Mouse (Mus musculus) cerebellum, adult 11 months (tissue): ENCODE measurements around the gene Ttyh1.

Source experiments
- DNase-seq: peaks from one replicate; pipeline ENCODE4 v3.0.0; 2022

The Ttyh1 gene

DNA sequence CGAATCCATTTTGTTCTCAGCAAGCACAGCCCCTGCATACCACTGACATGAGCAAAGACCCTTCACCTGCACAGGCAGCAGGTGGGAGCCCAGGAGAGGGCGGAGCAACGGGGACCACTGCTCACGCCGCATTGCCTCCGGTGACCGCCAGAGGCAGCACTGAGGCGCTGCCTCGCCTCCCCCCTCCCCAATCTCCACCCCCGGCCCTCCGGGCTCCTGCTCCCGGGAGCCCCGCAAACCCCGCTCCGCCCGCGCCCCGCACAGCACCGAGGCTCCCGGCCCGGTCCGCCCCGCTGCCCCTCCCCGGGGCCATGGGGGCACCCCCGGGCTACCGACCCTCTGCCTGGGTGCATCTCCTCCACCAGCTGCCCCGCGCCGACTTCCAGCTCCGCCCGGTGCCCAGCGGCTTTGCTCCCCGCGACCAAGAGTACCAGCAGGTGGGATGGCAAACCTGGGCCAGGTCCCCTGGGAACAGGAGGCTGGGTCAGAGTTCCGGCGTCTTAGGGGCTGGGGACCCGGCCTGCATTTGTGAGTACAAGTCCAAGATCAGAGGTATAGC, at the start of gene Ttyh1:
Gene Ttyh1, plus strand, starts transcription at position 65 of the 559 bp plus-strand sequence.
- DNase-seq = peak; percentile 75

DNA sequence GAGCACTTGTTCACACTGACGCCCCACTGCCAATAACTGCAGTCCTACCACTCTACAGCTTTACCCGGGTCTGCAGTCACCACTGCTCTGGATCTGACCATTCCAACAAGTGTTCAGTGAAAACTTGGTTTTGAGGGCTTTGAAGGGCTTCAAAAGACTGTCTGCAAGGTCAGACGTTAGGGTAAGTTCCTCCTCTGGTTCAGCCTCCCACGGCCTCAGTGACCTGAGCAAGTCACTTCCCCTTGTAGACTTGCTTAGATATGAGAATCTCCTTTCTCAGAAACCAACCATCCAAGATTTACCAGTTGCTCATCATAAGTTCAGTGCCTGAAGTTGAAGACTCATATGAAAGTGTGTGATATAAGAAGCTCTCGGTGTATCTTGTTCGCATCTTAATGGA, 48.1 kb upstream of the Ttyh1 start:
- DNase-seq = no peak

DNA sequence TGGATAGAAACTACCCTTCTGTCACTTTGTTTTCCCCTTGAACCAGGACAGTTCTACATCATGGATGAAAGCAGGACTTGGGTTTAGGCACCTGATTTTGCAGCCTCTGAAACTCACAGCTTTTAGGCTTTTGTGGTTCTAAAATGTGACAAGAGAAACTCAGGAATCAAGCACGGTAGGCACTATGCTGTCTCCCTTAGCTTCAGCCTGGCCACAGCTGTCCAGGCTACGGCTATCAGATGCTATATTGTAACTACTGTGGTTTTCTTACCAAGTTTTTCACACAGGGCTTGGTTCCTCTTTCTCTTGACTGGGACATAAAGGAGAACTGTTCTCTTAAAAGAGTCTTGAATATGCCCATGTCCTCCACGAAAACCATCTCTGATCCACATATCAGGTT, 46.1 kb upstream of the Ttyh1 start:
- no peak for DNase-seq

DNA sequence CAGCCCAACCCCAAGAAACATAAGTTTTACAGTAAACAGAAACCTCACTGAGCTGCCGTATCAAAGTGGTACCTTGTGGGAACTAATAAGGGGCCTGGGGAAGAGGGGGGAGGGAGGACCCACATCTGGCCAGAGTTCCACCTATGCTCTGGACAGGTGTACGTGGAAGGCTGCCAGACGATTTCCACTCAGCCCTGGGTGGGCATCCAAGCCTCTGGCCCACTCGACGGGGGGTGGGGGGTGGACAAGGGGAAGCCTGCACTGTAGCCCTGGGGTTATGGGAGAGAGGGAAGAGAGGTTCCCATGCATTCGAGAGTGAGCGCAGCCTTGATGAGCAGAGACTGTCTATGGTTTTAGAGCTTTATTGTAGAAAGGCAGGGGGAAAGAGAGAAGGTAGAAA, 39.7 kb upstream of the Ttyh1 start:
- no peak for DNase-seq

DNA sequence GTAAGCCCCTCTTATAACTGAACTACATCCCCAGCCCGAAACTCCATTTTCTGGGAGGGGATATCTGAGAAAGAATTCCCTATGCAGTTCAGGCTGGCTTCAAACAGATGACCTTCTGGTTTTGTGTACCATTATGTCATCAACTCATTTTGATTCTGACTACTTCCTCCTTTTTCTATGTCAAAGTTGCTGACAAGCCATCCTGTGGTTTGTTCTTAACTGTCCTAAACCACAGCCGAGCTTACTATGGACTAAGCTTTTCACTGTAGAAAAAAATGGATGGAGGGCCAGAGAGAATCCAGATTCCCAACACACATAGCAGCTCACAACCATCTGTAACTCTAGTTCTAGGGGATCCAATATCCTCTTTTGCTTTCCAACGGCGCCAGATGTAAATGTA, 38.7 kb upstream of the Ttyh1 start:
- no peak for DNase-seq

DNA sequence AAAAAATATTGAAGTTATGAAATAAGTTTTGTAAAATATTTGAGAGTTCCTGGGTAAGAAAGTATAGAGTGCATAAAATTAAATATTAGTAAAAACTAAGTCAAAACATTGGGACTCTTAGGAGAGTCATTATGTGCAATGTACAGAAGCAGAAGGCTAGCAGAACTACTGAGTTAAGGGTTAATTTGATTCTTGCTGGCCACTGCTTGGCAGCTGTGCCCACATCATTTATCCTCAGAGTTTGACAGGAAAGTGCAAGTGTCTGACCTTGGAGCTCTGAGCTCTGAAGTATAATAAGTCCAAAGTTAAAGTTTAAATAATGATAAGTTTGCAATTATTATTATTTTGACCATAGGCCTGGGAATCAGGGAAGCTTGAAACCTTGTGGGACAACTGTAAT, 37.5 kb upstream of the Ttyh1 start:
- no peak for DNase-seq

DNA sequence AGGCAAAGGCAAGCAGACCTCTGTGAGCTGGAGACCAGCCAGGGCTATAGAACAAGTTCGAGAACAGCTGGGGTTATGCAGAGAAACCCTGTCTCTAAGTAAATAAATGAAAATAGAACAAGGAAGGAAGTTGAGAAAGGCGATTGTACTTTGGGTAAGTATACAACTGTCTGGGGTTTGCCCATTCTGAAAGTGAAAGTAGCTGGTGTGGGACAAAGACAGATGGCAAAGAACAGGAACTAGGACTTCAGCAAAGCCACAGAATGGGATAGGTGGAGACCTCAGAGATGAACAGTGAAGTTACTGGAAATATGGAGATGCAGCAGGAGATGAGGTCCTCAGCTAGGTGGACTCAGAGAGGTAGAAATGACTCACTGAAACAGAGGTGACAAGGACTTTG, 36.4 kb upstream of the Ttyh1 start:
- DNase-seq = no peak

DNA sequence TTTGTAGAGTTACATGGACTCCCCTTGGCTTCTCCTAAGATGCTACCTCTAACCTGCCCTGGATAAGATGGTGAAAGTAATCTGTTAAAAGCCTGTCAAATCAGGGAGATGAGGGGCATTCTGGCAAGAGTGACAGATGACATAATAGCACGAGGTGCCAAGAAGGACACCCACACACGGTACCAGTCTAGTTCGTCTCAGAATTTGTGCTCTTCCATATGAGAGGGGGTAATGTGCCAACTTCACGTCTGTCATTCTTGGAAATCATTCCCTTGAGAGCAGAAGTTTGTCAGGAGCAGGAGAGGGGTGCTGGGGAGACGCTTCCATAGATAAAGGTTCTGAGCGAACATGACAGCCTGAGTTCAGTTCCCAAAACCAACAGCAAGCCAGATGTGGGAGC, 35.0 kb upstream of the Ttyh1 start:
- DNase-seq = no peak

DNA sequence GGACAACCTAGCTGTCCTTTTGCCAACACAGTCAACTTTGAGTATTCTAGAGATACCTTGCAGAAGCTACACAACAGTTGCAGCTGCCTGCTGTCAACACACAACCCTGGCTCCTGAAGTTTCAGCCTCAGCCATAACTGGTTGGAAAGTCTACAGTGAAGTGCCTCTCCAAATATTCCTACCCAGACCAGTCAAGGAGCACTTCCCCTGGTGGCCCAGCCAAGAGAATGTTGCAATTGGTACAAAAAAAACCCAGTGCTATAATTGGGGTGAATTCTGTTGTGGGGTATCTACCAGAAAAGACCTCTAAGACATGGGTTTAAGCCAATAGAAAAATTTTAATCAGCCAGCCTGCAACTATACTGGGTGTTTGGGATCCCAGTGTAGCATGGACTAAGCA, 33.6 kb upstream of the Ttyh1 start:
- DNase-seq = no peak

DNA sequence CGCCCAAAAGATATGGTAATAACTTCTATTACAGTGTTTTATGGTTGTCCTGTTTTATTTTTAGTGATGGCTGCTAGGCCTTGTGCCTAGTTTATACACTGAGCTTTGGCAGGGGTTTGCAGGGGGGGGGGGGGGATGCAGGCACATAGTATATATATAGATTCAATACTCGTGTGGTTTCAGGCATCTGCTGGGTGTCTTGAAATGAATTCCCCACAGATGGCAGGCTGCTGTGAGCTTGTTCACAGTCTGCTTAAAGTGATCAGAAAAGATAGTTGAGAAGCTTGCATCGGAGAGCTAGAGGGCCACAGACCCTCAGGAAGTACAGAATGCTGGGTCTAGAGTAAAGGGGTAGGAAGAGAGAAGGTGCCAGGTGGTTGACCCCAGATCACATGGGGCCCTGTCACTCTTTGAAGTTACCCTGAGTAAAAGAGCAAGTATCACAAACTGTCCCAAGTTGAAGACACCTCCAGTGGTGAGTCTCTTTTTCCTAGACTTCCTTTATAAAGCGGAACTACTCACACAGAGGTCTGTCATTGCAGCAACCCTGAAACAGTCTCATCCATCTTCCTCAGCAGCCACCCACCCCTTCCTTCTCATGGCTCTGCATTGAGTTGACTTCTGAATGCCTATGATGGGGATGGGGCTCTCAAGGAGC, 31.8 kb upstream of the Ttyh1 start:
- DNase-seq = no peak

DNA sequence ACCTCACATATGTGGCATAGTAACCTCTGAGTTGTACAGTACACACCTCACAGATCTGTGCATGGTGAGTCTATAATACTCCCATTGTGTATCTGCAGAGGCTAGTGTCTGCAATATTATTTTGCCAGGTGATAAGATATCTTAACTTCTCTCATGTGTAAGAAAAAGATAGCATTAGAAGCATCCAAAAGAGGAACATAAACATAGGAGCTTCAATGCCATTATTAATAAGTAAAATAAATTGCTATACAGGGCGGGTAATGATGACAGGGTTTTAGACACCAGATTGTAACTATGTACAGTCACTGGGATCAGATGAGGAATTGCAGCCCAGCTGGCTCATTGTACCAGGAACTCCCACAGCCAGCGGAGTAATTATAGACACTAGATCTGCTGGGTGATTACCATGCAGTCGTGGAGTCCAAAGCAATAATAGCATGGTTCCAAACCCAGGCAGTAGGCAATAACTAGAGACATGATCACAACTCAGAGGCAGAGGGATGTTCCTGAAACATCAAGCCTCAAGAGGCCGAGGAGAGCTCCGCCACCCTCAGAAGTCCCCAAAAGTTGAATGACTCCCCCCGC, 31.2 kb upstream of the Ttyh1 start:
- DNase-seq = no peak

DNA sequence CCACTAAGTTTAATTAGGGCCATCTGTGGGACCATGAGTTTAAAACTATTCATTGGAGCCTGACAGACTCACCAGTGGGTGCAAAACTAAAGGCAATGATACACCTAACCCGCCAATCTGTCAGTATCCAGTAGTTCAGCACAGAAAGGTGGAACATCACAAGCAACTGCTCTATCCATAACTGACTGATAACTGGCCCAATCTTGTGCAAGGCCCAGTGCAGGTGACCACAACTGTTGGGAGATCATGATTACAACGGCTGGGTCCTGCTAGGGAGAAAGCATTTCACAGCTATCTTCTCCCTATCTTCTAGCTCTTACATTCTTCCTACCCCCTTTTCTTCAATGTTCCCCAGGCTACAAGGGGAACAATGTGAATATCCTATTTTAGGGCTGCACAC, 30.5 kb upstream of the Ttyh1 start:
- no peak for DNase-seq

DNA sequence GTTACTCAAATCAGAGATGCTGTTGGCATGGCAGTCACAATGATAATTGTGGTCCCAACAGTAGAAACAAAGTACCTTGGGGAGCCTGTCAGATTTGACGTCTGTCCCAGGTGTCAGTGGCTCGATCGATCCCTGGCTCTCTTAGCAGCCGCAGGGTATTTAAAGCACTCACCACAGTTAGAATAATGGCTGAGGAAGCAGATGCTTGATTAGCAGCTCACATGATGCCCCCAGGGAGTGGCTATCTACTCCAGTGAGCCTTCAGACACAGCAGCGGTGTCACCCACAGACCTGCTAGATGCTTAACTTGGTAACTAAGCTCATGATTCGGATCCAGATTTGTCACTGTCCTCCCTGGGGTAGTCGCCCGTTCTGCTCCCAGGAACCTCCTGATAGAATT, 28.0 kb upstream of the Ttyh1 start:
- no peak for DNase-seq

DNA sequence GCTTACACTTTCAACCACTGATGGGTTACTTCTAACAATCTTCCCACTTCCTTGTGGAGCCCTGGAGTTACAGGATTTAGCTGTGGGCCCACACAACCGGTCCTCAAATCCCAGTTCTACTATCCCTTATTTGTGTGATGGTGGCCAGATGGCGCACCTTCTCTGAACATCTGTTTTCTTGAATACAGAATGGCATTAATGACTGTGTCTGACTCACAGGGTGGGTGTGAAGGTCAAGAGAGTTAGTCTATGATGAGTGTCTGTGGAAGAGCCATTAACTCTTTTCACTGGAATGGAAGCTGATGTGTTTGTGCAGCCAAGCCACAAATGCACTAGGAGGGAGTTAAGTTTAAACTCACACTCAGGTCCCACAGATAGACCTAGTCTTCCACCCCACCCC, 20.9 kb upstream of the Ttyh1 start:
- no peak for DNase-seq

DNA sequence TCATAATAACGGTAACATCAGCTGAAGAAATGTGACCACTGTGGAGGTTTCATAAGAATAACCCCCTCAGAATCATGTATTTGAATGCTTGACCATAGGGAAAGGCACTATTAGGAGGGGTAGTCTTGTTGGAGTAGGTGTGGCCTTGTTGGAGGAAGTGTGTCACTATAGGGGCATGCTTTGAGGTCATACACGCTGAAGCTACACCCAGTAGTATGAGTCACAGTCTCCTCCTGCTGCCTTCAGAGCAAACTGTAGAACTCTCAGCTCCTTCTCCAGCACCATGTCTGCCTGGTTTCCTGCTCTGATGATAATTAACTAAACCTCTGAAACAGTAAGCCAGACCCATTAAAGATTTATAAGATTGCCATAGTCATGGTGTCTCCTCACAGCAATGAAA, 20.4 kb upstream of the Ttyh1 start:
- no peak for DNase-seq

DNA sequence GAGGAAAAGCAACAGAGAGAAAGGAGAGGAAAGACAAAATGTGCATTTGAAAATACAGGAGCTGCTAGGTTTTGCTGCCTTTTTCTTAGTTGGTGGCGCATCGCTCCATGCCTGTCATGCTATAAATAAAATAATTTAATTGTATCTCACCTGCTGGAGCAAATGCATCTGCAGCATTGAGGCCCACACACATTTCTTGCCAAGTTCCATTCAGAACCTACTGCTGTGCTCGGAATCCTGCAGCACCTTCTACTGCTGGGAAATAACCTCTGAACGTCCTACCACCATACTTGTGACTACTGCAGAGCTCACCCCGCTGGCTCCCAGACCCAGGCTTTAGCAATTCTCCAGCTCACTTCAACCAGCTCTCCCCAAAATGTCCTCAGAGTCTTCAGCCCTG, 18.1 kb upstream of the Ttyh1 start:
- no peak for DNase-seq

DNA sequence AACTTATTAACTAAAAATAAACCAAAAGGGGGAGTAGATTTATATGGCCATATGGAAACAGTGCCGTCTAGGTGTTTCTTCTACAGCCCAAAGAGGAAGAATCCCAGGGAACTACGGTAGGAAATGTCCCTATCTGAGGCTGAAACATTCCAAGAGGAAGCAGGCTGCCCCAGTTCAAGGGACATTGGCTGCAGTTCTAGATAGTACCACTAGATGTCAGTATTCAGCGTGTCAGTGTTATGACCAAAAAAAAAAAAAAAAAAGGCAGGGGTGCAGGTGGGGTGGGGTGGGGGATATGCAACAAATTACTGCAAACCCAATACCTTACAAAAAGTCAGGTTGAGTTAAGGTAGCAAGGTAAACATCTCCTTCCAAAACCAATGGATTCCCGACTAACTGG, 15.8 kb upstream of the Ttyh1 start:
- peak; percentile 14 for DNase-seq

DNA sequence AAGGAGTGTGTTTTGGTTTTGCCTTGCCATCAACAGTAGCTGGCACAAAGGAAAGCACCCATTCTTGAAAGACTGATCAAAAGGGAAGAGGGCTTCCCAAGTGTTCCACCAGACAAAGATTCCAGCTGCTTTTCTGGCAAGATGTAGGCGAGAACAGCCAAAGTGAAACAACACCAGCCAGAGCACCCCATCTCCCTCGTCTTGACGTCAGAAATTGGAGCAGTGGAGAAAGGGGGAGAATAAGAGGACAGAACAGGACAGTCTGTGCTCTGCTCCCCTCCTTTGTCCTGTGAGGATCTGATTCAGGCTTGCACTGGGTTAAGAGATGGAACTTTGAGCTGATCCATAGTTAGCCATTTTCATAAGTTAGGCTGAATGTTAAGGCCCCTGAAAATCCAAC, 7.4 kb upstream of the Ttyh1 start:
- DNase-seq = no peak

DNA sequence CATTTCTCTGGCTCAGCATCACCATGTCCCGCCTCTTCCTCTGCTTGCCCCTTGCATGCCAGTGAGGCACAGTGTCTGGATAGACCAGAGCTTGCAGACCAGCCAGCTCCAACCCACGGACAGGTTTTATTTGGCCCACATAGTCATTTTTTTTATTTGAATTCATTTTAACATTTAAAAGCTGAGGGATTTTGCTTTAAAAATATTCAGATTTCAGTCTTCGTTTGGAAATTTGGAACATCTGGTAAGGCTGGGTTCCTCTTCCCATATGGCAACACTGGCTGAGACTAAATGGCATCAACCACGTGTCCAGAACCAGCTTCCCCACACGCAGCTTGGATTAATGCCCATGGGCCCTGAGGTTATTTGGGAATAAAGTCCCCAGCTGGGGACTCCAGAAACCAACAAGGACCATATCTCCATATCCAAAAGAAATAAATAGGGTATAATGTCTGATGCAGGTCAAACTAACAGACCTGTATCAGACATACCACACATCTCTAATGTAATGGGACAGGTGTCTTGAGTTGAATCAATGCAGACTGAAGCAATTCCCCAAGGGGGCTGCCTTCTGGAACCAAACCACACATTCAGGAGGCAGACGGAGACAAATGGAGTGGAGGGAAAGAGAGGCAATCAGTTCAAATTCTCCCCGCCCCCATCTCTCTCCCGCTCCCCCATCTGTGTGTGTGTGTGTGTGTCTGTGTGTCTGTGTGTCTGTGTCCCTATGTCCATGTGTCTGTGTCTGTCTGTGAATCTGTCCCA, 2.0 kb upstream of the Ttyh1 start:
- DNase-seq = no peak

DNA sequence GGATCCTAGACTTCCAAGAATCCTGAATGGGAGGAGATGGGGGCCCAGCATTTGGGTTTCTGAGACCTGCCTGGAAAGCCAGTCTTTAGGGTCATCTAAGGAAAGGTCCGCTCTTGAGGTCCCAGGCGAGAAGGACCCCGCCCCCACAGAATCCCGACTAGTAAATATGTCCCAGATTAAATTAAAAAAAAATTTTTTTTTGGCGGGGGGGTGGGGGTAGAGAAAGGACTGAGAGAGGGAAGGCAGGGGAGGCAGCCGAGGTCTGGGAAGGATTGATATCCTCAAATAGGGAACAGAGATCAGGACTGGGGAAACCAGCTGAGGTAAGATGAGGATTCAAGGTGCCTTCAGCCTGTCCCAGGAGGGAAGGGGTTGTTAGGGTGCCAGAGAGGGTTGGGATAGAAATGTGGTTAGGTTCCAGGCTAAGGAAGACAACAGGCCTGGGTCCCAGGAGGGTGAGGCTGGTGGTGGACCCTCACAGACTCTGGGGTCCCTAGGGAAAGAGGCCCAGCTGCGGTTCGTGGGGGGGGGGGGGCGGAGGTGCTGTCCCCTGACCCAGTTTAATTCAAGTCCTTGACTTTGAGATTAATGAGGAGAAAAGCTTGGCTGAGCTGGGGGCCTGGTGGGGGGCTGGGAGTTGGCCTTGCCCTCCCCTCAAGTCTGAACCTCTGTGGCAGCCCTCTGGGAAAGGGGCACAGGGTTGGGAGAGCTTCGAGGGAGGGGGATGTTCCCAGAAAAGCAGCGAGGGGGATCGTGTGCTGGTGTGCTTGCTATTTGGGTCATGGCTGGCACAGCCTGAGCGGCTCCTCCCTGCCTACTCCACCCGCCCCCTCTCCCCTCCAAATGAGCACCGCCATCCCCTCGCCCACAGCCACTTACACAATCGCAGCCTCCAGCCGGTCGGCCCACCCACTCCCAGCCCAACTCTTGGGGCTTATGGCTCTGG, 1.0 kb downstream of the Ttyh1 start:
- DNase-seq = no peak

DNA sequence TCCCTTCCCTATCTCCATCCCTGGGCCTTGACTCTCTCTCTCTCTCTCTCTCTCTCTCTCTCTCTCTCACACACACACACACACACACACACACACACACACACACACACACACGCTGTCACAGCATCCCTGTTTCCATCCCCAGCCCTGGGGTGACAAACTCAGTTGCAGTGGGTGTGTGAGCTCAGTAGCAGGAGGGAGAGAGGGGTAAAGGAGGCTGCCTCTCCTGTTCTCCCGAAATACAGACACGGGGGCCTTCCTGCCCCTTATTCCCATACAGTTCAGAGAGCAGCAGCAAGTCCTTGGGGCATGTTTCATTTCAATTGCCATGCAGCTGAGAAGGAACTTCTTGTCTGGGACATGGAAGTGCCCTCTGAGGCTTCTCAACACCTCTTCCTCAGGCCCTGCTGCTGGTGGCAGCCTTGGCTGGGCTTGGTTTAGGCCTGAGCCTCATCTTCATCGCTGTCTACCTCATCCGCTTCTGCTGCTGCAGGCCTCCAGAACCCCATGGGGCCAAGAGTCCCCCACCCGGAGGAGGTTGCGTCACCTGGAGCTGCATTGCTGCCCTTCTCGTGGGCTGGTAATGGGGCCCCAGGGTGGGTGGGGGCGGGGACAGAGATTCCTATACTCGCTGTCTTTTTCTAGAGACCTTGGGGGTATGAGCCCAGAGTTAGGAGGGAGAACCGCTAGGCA, 3.0 kb downstream of the Ttyh1 start:
- no peak for DNase-seq

DNA sequence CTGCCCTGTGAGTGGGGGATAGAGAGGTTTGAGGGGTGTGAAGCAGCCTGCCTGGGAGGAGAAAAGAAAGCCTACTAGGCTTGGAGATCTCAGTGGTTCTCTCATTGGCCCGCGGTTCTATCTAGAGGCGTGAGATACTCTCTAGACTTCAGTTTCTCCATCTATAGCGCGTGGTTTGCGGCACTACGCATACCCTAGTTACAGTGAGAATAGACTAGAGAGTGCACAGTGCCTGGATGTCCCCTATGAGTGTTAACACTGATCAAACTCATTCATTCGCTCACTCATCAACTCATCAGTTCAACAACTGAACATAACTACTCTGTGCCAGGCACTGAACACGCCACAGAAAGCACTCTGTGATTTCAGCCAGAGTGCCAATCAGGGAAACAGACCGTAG, 3.6 kb downstream of the Ttyh1 start:
- DNase-seq = no peak
